Mouse (Mus musculus) urinary bladder, postnatal 25 days (tissue): ENCODE results near the gene Gm17657.
A peak's percentile ranks its signal among the peaks of the same experiment; 100 is the strongest.

ENCODE experiments used
- DNase-seq: peaks from one replicate; pipeline ENCODE4 v3.0.0; 2022; ENCODE audit warnings: low spot score

Gene Gm17657

DNA sequence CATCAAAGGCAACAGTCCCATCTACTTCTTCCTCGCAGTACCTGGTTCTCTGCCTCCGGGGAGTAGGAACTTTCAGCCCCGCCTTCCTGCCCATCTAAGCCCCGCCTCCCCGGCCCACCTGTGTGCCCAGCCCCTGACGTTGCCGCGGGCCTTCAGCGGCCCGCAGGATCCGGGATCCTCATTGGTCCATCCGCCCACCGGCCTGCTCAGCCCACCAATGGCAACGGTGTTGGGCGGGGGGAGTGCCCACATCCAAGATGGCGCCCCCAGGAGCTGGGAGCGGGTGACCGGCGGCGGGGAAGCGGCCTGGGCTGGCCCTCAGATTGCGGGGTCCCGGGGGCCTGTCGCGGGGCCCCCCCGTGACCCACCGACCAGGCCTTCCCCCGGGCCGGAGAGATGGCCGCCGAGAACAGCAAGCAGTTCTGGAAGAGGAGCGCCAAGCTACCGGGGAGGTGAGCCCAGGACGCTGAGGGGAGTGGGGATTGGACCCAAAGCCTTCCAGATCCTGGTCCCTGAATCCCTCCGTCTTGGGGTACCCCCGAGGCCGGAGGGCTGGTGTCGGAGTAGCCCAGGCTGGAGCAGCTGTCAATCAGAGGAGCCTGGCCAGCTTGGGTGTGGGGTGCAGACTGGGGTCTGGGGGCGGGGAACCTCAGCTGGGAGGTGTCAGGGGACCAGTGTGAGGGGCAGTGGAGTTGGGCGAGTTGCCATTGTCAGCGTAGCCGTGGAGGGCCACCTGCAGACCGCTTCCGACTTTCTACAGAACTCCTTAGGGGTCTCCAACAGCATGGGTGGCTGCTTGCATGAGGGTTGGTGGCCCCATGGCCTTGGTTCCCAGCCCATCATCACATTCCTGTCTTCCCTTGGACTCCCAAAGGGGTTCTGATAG is at the start of gene Gm17657, which contains the start of gene Tbc1d22b:
TSS of gene Gm17657 (minus strand) at position 96 of the 886 bp plus-strand sequence.
TSS of gene Tbc1d22b (plus strand) at position 243 of the 886 bp plus-strand sequence.
- DNase-seq: peak; percentile 88

DNA sequence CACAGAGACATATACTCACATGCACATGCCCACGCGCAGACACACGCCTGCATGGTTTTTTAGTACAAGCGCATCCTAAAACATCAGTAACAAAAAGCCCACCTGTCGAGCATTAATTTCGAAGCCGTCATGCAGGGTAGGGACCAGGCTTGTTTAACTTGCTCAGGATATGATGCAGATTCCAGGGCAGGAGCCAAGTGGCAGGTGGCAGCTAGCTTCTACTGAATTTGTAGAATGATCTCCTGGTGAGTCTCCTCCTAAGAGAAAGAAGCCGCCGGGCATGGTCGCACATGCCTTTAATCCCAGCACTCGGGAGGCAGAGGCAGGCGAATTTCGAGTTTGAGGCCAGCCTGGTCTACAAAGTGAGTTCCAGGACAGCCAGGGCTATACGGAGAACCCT is 49.6 kb upstream of the Gm17657 start:
- no peak for DNase-seq

DNA sequence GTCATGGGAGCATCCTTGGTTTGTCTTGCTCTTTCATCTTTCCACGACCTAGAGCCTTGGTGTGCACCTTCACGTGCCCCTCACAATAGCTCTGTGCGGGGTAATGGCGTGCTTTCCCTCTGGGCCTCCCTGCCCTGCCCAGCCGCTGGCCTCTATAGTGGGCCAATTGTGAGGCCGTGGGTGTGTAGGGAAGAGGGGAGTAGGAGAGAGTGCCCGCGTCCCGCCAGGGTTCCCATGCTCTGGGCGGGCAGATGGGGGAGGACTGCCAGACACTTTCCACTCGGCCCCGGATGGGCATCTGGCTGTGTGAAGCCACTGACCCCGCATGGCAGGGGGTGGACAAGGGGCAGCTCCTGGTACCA is 47.3 kb upstream of the Gm17657 start:
- no peak for DNase-seq

GRCm38 (mm10) chr17:29595891-29596770 is 46.7 kb upstream of the Gm17657 start:
- no peak for DNase-seq

- DNase-seq: no peak
These were observed 39.9 kb upstream of the Gm17657 start for GRCm38 (mm10) chr17:29589221-29589898.

DNA sequence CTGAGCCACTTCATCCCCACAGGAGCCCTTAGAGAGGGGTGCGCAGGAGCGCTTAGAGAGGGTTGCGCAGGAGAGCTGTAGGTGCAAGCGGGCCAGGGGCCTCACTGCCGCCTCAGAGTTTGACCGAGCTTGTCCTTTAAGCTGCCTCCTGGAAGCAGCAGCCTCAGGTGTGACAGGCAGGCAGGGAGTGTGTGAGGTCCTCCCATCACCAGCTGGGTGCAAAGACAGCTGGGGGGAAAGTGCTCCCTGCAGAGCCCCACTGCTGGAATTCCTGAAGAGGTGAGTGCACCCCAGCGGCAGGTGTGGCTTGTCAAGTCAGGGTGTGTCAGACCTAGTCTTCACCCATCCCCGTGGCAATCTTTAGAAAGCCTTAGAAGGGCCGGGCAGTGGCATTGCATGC is 37.5 kb upstream of the Gm17657 start:
- no peak for DNase-seq

DNA sequence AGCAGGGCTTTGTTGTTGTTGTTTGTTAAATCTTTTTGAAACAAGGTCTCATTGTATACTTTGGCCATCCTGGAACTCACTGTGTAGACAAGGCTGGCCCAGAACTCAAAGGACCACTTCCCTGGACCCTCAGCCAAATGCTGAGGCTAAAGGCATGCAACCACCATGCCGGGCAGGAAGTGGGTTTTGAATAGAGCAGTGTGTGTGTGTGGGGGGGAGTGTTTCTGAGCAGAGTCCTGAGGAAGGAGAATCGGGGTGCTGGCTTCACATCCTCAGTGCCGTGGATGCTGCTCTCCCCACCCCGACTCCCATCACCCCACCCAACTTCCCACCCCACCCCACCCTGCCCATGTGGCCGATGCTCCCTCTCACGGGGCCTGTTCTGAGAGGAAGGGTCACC is 36.0 kb upstream of the Gm17657 start:
- DNase-seq: no peak

DNA sequence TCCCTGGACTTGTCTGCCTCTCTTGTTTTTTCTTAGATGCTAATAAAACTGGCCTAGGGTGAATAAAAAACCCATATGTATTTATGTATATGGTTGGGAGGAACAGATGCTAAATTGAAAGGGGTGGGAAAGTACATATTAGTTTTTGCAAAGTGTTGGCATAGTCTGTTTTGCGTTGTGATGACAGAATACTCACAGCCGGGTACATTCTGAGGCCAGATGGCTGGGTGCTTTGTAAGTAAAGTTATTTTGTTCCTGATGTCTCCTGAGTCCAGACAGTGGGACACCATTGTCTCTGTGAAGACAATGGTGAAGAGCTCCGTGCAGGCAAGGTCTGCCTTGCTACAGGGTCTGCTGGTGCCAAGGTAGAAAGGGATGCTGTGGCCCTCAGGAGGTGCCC is 35.3 kb upstream of the Gm17657 start:
- no peak for DNase-seq

DNA sequence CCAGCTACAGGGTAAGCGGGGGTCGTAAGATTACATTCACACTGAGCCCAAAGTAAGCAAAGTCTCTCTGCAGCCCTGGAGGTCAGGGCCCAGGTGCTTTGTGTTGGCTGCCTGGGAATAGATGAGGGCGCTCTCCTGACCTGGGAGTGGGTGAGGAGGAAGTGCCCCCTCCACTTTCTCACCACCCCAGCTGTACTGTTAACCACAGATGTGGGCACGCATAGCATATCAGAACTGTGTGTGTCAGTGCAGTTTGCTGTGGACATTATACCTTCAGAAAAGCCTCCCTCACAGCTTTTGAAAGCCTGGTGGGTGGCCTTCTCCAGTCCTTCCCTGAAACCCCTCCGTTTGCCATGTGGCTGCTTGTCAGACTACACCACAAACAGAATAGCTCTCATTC is 34.9 kb upstream of the Gm17657 start:
- no peak for DNase-seq

DNA sequence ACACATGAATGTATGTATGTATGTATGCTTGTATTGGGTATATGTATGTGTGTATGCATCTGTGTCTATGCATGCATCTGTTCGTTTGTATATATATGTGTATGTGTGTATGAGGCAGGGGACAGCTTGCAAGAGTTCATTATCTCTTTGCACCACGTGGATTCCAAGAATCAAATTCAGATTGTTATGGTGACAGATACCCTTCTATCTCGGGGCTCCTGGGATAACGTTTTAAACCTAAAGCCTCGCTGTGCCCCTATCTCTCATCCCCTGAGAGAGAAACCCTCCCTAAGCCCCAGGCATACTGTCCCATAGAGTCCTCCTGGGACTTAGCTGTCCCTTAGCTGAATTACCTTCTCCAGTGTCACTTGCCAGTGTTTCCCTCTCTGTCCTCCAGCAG is 34.1 kb upstream of the Gm17657 start:
- DNase-seq: no peak

- DNase-seq: no peak
These were observed 30.2 kb upstream of the Gm17657 start for GRCm38 (mm10) chr17:29579579-29580126.

GRCm38 (mm10) chr17:29569831-29570230 is 20.4 kb upstream of the Gm17657 start:
- no peak for DNase-seq

DNA sequence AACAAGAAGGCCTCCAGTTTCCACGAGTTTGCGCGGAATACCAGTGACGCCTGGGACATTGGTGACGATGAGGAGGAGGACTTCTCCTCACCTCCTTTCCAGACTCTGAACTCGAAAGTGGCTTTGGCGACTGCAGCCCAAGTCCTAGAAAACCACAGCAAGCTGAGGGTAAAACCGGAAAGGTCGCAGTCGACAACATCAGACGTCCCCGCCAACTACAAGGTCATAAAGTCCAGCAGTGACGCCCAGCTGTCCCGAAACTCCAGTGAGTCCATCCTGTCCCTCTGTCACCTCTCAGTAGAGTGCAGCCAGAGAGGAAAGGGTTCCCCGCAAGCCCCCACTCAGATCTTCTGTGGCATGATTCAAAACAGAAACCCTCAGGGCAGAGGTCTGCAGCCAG is 19.0 kb upstream of the Gm17657 start:
- no peak for DNase-seq

- DNase-seq: no peak
These were observed 16.1 kb upstream of the Gm17657 start for GRCm38 (mm10) chr17:29565521-29565920.

DNA sequence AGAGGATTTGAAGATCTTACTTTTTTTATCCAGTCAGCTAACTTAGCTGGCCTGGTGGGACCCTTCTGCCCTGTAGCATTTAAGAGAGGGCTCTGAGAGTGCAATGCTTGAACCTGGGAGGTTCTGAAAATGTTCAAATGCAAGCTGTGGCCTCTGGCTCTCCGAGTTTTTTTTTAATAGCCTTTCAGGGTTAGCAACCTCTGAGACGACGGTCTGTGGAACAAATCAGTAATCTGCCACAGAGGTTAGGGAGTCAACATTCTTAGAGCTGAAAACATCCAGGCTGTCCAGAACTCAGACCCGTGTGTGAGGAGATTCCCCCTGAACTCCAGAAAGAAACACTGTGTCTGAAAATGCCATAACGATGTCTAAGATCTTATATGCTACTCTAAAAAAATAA is 9.0 kb upstream of the Gm17657 start:
- no peak for DNase-seq

GRCm38 (mm10) chr17:29556893-29557292 is 7.5 kb upstream of the Gm17657 start:
- no peak for DNase-seq

- no peak for DNase-seq
These were observed 7.0 kb upstream of the Gm17657 start for GRCm38 (mm10) chr17:29556456-29556855.

- DNase-seq: no peak
These were observed 4.7 kb upstream of the Gm17657 start for GRCm38 (mm10) chr17:29554176-29554575.

- no peak for DNase-seq
These were observed 2.8 kb upstream of the Gm17657 start, which contains the start of gene Tmem217 for GRCm38 (mm10) chr17:29552162-29552732. Gene Tmem217, minus strand, starts transcription at chr17:29552385.

GRCm38 (mm10) chr17:29551019-29551418 is 1.6 kb upstream of the Gm17657 start:
- no peak for DNase-seq

DNA sequence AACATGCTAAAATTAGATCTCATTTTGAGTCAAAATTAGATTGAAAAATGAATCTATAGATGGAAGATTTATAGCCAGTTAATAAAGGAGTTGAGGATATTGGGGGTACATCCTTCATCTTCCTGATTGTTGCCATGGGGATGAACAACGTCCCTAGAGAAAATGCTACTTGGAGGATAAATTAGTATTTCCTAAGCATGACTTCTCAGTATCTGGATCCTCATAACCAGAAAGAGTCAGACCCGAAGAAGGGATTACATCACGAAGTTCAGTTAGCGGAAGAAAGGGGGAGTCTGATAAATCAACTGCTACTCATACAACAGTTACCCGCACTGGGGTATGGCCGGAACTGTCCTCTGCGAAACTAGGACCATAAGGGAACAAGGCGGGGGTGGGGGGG is 444 bp downstream of the Gm17657 start:
- no peak for DNase-seq

GRCm38 (mm10) chr17:29548494-29548893 is 944 bp downstream of the Gm17657 start:
- no peak for DNase-seq
